Mouse (Mus musculus): ENCODE measurements at regions not wholly inside any gene's neighbourhood (a gene's known extent, or its start where the extent isn't known, plus 50 kb on each side); places are given as distances from the start of the nearest gene placed in this dataset.

- ATAC-seq (ENCODE audit: low FRiP score) = no peak
- Histone ChIP-seq H3K4me3 (replicated peaks) (no peak overlapping the region), H3K4me2 (no peak overlapping the region), H3K36me3 (no peaks in the 10 kb centered on the region), H3K27me3 (replicated peaks) (no peaks in the 10 kb centered on the region), H3K4me1 (no peaks in the 10 kb centered on the region), H3K9ac (replicated peaks) (no peak overlapping the region), H3K9me3 (replicated peaks) (no peaks in the 10 kb centered on the region), H3K27ac (replicated peaks) (no peak overlapping the region)
- WGBS = 94% methylated on average over 11 of the region's 11 CpGs
Observed at GRCm38 (mm10) chr10:26434586-26434985, 58.8 kb upstream of the L3mbtl3 start.

GRCm38 (mm10) chr10:26440720-26441119, 64.9 kb upstream of the L3mbtl3 start:
- no peaks in the 10 kb centered on the region for H3K36me3 ChIP-seq
- H3K9ac ChIP-seq (replicated peaks) = no peak overlapping the region
- no peak overlapping the region for H3K27ac ChIP-seq (replicated peaks)
- no peaks in the 10 kb centered on the region for H3K27me3 ChIP-seq (replicated peaks)
- WGBS = 98% methylated on average over 1 of the region's 1 CpGs
- no peak for ATAC-seq (ENCODE audit: low FRiP score)
- H3K9me3 ChIP-seq (replicated peaks) = no peaks in the 10 kb centered on the region
- H3K4me1 ChIP-seq = no peaks in the 10 kb centered on the region
- no peak overlapping the region for H3K4me2 ChIP-seq
- H3K4me3 ChIP-seq (replicated peaks) = no peak overlapping the region

- no peaks in the 10 kb centered on the region for H3K4me1 ChIP-seq
- no peaks in the 10 kb centered on the region for H3K9me3 ChIP-seq (replicated peaks)
- WGBS = 80% methylated on average over 4 of the region's 4 CpGs
- no peak for ATAC-seq (ENCODE audit: low FRiP score)
- H3K4me3 ChIP-seq (replicated peaks) = no peak overlapping the region
- H3K9ac ChIP-seq (replicated peaks) = no peak overlapping the region
- H3K36me3 ChIP-seq = no peaks in the 10 kb centered on the region
- H3K4me2 ChIP-seq = no peak overlapping the region
- no peak overlapping the region for H3K27ac ChIP-seq (replicated peaks)
- no peaks in the 10 kb centered on the region for H3K27me3 ChIP-seq (replicated peaks)
Observed at GRCm38 (mm10) chr10:26484311-26484710, 108.5 kb upstream of the L3mbtl3 start.

GRCm38 (mm10) chr10:26491351-26491750, 115.6 kb upstream of the L3mbtl3 start:
- no peak for ATAC-seq (ENCODE audit: low FRiP score)
- H3K9me3 ChIP-seq (replicated peaks) = no peaks in the 10 kb centered on the region
- 94% methylated on average over 5 of the region's 5 CpGs for WGBS
- no peak overlapping the region for H3K9ac ChIP-seq (replicated peaks)
- H3K4me2 ChIP-seq = no peak overlapping the region
- H3K4me1 ChIP-seq = no peaks in the 10 kb centered on the region
- no peak overlapping the region for H3K4me3 ChIP-seq (replicated peaks)
- no peak overlapping the region for H3K27ac ChIP-seq (replicated peaks)
- H3K36me3 ChIP-seq = no peaks in the 10 kb centered on the region
- no peaks in the 10 kb centered on the region for H3K27me3 ChIP-seq (replicated peaks)

- Histone ChIP-seq H3K36me3 (no peaks in the 10 kb centered on the region), H3K9me3 (replicated peaks) (no peaks in the 10 kb centered on the region), H3K9ac (replicated peaks) (no peak overlapping the region), H3K4me2 (no peak overlapping the region), H3K27ac (replicated peaks) (no peak overlapping the region), H3K27me3 (replicated peaks) (no peaks in the 10 kb centered on the region), H3K4me3 (replicated peaks) (no peak overlapping the region), H3K4me1 (no peaks in the 10 kb centered on the region)
- ATAC-seq (ENCODE audit: low FRiP score) = no peak
- WGBS = 83% methylated on average over 11 of the region's 11 CpGs
Observed at GRCm38 (mm10) chr10:26492146-26492545, 116.4 kb upstream of the L3mbtl3 start.

GRCm38 (mm10) chr10:26492856-26493484, 117.2 kb upstream of the L3mbtl3 start:
- H3K4me3 ChIP-seq (replicated peaks) = no peak overlapping the region
- no peak overlapping the region for H3K4me2 ChIP-seq
- 84% methylated on average over 13 of the region's 13 CpGs for WGBS
- no peaks in the 10 kb centered on the region for H3K27me3 ChIP-seq (replicated peaks)
- H3K4me1 ChIP-seq = no peaks in the 10 kb centered on the region
- H3K9me3 ChIP-seq (replicated peaks) = no peaks in the 10 kb centered on the region
- ATAC-seq (ENCODE audit: low FRiP score) = no peak
- no peaks in the 10 kb centered on the region for H3K36me3 ChIP-seq
- no peak overlapping the region for H3K9ac ChIP-seq (replicated peaks)
- H3K27ac ChIP-seq (replicated peaks) = no peak overlapping the region

- no peak for ATAC-seq (ENCODE audit: low FRiP score)
Observed at GRCm38 (mm10) chr10:26493801-26494200, 118.0 kb upstream of the L3mbtl3 start.

GRCm38 (mm10) chr10:26494380-26494781, 118.6 kb upstream of the L3mbtl3 start:
- Histone ChIP-seq H3K36me3 (no peaks in the 10 kb centered on the region), H3K9ac (replicated peaks) (no peak overlapping the region), H3K27me3 (replicated peaks) (no peaks in the 10 kb centered on the region), H3K4me1 (no peaks in the 10 kb centered on the region), H3K4me3 (replicated peaks) (no peak overlapping the region), H3K27ac (replicated peaks) (no peak overlapping the region), H3K9me3 (replicated peaks) (no peaks in the 10 kb centered on the region), H3K4me2 (no peak overlapping the region)
- no peak for ATAC-seq (ENCODE audit: low FRiP score)
- 69% methylated on average over 9 of the region's 9 CpGs for WGBS

More at GRCm38 (mm10) chr10:26493801-26494200, 118.0 kb upstream of the L3mbtl3 start:
- 92% methylated on average over 2 of the region's 2 CpGs for WGBS
- Histone ChIP-seq H3K9me3 (replicated peaks) (no peaks in the 10 kb centered on the region), H3K36me3 (no peaks in the 10 kb centered on the region), H3K4me2 (no peak overlapping the region), H3K27me3 (replicated peaks) (no peaks in the 10 kb centered on the region), H3K9ac (replicated peaks) (no peak overlapping the region), H3K4me3 (replicated peaks) (no peak overlapping the region), H3K4me1 (no peaks in the 10 kb centered on the region), H3K27ac (replicated peaks) (no peak overlapping the region)

GRCm38 (mm10) chr10:26500265-26500935, 124.6 kb upstream of the L3mbtl3 start:
- H3K27me3 ChIP-seq (replicated peaks) = no peaks in the 10 kb centered on the region
- 0 out of 2 replicates have a peak, but pooled peaks have one; percentile 24 for ATAC-seq (ENCODE audit: low FRiP score)
- H3K9me3 ChIP-seq (replicated peaks) = no peaks in the 10 kb centered on the region
- no peaks in the 10 kb centered on the region for H3K4me1 ChIP-seq
- 71% methylated on average over 12 of the region's 12 CpGs for WGBS
- peak overlapping the region; percentile 15 for H3K4me2 ChIP-seq
- no peaks in the 10 kb centered on the region for H3K36me3 ChIP-seq
- H3K9ac ChIP-seq (replicated peaks) = no peak overlapping the region
- no peak overlapping the region for H3K4me3 ChIP-seq (replicated peaks)
- no peak overlapping the region for H3K27ac ChIP-seq (replicated peaks)

- H3K9me3 ChIP-seq (replicated peaks) = no peaks in the 10 kb centered on the region
- H3K36me3 ChIP-seq = no peaks in the 10 kb centered on the region
- H3K4me1 ChIP-seq = no peaks in the 10 kb centered on the region
- ATAC-seq (ENCODE audit: low FRiP score) = no peak
- no peak overlapping the region for H3K4me3 ChIP-seq (replicated peaks)
- WGBS = 83% methylated on average over 6 of the region's 6 CpGs
- H3K9ac ChIP-seq (replicated peaks) = no peak overlapping the region
- no peaks in the 10 kb centered on the region for H3K27me3 ChIP-seq (replicated peaks)
- H3K4me2 ChIP-seq = no peak overlapping the region
- H3K27ac ChIP-seq (replicated peaks) = no peak overlapping the region
Observed at GRCm38 (mm10) chr10:26520879-26521278, 145.1 kb upstream of the L3mbtl3 start.

GRCm38 (mm10) chr10:26525848-26526546, 150.2 kb upstream of the L3mbtl3 start:
- Histone ChIP-seq H3K27ac (replicated peaks) (no peak overlapping the region), H3K4me3 (replicated peaks) (no peak overlapping the region), H3K27me3 (replicated peaks) (no peaks in the 10 kb centered on the region), H3K9me3 (replicated peaks) (no peaks in the 10 kb centered on the region), H3K4me2 (no peak overlapping the region), H3K36me3 (no peaks in the 10 kb centered on the region), H3K4me1 (no peaks in the 10 kb centered on the region), H3K9ac (replicated peaks) (no peak overlapping the region)
- 83% methylated on average over 4 of the region's 4 CpGs for WGBS
- no peak for ATAC-seq (ENCODE audit: low FRiP score)

GRCm38 (mm10) chr10:26540189-26540588, 164.4 kb upstream of the L3mbtl3 start:
- Histone ChIP-seq H3K4me3 (replicated peaks) (no peak overlapping the region), H3K4me1 (no peaks in the 10 kb centered on the region), H3K36me3 (no peaks in the 10 kb centered on the region), H3K27ac (replicated peaks) (no peak overlapping the region), H3K9ac (replicated peaks) (no peak overlapping the region), H3K4me2 (no peak overlapping the region), H3K9me3 (replicated peaks) (no peaks in the 10 kb centered on the region), H3K27me3 (replicated peaks) (no peaks in the 10 kb centered on the region)
- no peak for ATAC-seq (ENCODE audit: low FRiP score)

All from neural tube, embryonic 15.5 days (tissue).